Mouse (Mus musculus): ENCODE measurements at regions not wholly inside any gene's neighbourhood (a gene's known extent, or its start where the extent isn't known, plus 50 kb on each side); places are given as distances from the start of the nearest gene placed in this dataset.

DNA sequence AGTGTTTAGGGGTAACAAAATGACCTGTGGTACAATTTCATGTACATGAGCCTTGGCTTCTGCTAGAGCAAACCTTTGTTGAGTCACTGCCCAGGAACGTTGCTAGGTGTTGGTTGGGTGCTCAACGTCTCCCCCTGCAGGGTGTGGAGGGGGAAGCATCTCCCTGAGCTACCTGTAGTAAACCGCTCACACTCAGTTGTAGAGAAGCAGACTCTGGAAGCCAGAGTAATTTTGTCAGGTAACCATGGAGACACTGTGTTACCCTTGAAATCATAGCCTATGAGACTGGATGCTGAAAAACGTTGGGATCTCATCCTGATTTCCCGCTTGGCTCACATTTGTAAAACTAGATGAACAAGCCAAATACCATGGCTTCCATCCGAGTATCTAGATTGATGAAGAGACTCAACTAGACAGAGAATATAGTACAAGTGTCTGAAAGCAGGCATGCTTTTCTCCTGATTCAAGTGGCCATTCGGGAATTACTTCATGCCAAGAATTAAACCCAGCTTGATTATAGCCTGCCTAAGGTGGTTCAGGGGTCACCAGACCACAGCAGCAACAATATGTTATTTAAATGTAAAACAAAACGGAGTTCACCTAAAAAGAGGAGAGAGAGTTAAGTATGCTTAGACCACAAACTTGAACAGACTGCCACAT, 63.7 kb upstream of the Ctla4 start:
- DNase-seq, result peak; percentile 93

DNA sequence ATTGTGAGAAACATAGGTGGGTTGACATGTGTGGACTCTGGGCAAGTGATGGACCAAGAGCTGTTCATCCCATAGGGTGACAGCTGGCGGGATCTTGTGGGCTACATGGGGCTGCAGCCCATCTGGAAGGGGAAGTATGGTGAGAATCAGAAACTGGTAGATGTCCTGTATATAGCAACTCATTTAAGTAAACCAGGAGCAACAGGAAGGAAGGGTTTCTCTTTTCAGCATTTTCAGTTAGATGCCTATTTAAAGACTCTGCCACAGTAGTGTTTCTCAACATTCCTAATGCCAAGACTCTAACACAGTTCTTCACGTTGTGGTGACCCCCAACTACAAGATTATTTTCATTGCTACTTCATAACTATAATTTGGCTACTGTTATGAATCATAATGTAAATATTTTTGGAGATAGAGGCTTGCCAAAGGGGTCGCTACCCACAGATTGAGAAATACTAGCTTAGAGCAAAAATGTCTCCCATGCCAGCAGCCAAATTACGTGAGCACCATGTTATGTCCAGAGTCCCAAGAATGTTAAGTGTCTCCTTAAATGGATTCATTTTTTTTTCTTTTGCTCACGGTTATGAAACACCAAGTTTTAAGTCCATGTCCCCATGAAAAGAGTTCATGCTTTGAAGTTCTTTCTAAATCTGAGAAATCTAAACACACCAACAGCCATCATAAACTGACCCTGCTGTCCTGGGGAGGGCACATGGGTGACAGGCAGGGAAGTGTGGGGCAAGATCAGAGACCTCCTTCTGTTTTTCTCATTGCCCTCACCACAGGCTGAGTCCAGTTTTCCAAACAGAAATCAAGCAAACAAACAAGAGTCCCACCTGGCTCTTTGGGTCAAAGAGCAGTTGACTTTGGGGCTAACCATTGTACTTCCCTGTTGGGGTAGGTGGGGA, 62.3 kb upstream of the Ctla4 start:
- peak; percentile 84 for DNase-seq

DNA sequence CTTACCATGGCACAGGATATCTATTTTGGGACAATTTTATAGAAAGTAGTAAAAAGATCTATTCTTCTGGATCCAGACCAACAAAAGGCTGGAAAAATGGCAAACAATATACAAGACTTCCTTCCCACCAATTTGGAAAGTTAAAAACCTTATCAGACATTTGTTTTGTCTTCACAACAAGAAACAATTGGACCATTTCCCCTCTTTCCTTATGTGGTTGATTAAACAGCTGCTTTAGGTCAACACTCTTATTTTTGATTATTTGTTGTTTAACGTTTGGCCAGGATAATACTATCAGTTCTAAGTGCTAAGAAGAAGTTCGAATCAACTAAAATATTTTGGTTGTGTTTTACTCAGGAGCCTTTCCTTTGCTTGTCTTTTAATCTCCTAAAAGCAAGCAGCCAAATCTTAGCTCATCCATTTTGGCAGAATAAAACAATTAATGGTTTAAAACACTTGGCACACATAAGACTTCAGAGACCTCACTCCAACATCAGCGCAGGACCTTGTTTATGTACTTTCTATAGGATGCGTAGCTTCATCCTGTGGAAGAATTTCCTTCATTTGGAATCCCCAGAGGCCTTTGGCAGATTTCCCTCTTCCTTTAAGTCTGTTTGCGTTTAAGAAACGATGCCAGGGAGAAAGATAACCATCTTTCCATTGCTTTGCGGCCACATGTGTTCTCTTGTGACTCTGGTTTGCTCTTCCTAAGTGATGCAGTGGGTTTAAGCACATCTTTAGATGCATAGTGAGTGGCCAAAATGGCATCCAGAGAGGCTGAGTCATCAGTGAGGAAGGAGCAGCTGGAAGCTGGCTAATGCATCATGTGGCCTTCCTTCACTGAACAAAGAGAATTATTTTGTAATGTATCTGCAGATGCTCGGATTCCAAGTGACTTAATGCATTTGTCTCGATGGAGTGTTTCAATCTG, 61.3 kb upstream of the Ctla4 start:
- peak; percentile 96 for DNase-seq

DNA sequence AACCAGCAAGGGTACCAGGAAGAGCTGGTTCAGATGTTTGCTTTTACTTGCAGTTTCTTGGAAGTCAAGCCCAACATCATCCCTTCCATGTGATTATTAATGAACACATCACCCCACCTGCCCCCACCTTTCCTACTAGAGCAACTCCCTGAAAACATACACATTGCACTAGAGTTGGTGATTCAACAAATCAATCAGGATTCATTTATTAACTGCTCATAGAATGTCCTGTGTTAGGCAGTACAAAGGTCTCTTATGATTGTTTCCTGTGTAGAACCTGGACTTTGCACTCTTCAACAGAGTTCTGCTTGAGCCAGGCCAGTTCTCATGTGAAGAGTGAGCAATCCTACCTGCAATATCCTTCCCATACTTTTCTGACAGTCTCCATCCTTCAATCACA, 59.8 kb upstream of the Ctla4 start:
- DNase-seq, result peak; percentile 52

DNA sequence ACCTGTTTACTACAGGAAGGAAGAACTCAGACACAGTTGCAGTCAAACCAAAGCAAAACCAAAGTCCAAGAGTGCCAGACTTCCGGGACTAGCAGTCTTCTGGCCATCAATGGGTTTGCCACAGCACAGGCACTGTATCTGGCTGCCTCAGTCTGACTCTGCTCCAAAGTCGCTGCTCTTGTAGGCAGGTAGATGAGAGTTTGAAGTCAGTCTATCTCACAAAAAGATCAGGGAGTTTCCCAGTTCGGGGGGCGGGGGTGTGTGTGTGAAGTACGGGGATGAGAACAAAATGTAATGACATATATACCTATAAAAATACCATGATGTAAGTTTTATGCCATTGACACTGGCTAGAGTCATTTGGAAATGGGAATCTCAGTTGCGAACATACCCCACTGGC, 58.6 kb upstream of the Ctla4 start:
- DNase-seq, result peak; percentile 60

DNA sequence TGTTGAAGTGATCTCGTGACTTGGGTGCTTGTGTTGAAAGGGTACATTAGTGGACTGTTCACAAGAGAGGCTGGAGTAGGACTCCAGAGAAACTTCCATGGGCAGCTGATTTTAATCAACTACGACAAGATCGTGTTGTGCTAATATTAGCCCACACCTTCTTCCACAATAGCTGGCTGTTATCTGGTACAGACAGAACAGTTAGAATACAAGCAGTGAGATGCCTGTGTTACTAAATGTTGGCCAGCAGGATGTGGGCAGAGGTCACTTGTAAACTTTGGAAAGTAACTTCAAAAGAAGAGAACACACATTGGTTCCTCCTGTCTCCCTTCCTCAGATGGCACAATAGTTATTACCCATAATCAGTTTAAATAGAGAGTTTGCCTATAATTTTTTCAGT, 57.0 kb upstream of the Ctla4 start:
- DNase-seq, result peak; percentile 64

DNA sequence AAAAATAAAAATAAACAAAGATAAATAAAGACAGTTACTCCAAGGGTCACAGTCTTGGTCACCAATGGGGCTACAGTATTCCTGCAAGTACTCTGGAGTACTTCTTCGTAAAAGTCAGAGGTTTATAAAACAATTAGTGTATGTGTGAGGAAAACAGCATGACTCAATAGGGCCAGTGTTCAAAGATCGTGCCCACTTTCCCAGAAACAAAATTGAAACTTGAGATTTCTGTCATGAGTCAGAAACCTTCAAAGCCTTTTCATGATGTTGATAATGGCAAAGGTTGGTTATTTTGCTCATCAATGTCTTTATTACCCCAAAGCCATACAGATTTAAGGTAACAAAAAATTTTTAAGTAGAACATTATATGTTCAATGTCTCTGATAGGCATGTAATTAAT, 53.1 kb upstream of the Ctla4 start:
- DNase-seq, result peak; percentile 4
